Mouse (Mus musculus): ENCODE data around the gene Fbln7. TPM values are rescaled to one million over a fixed set of nuclear protein-coding genes. Genes with fewer than 3 reads are reported as not detected.

Gene Fbln7
- total and polyA plus RNA-seq, 3 experiments, result not detected

- Histone ChIP-seq H3K36me3 (ENCODE audit: control insufficient read depth in 1 of 2, insufficient read depth in 2 of 2, low read length in 2 of 2) (peaks cover 0 to 10% of the 10 kb centered on the region in 2 experiments; a peak in 2 of 4 replicates), H3K4me1 (ENCODE audit: control insufficient read depth in 1 of 2, insufficient read depth in 2 of 2, low read length in 2 of 2) (no peaks in the 10 kb centered on the region), H3K9me3 (replicated peaks; ENCODE audit: insufficient read depth, low read length) (no peaks in the 10 kb centered on the region), H3K79me2 (ENCODE audit: control insufficient read depth, insufficient read depth, low read length, poor library complexity) (no peaks in the 10 kb centered on the region), H3K9ac (ENCODE audit: control insufficient read depth, low read depth, low read length, poor library complexity, severe bottlenecking) (no peak overlapping the region), H3K4me3 (ENCODE audit: control insufficient read depth in 1 of 2, insufficient read depth in 1 of 2, low read depth in 2 of 2, low read length in 2 of 2) (no peak overlapping the region), H3K27ac (ENCODE audit: control insufficient read depth, low read depth, low read length) (no peak overlapping the region), H3K27me3 (ENCODE audit: control insufficient read depth in 1 of 2, insufficient read depth in 2 of 2, low read length in 2 of 2) (no peaks in the 10 kb centered on the region)
- no peak for DNase-seq (ENCODE audit: low read depth, low spot score)
- no peak for TF ChIP-seq CTCF (IDR thresholded peaks at IDR 0.05 in 2 of 3, conservative IDR thresholded peaks at IDR 0.05 in 1 of 3; ENCODE audit: control insufficient read depth in 1 of 3, insufficient read depth in 1 of 3, low read depth in 2 of 3, low read length in 3 of 3, poor library complexity in 1 of 3, severe bottlenecking in 1 of 3)
- no peak for TF ChIP-seq UBTF (IDR thresholded peaks at IDR 0.05; ENCODE audit: borderline replicate concordance, insufficient read depth, low read depth, low read length)
- TF ChIP-seq RCOR1 (IDR thresholded peaks at IDR 0.05; ENCODE audit: low read depth, low read length), result no peak
- no peak for TF ChIP-seq ZC3H11A (IDR thresholded peaks at IDR 0.05; ENCODE audit: low read depth, low read length)
- no peak for TF ChIP-seq POLR2A (IDR thresholded peaks at IDR 0.05; ENCODE audit: control insufficient read depth in 1 of 2, insufficient read depth in 1 of 2, low read depth in 1 of 2, low read length in 2 of 2, poor library complexity in 1 of 2)
- TF ChIP-seq GABPA (IDR thresholded peaks at IDR 0.05; ENCODE audit: low read depth, low read length), result no peak
- no peak for TF ChIP-seq MXI1 (IDR thresholded peaks at IDR 0.05; ENCODE audit: low read depth, low read length)
- no peak for TF ChIP-seq ZNF384 (IDR thresholded peaks at IDR 0.05; ENCODE audit: low read depth, low read length)
- TF ChIP-seq KAT2A (conservative IDR thresholded peaks at IDR 0.05; ENCODE audit: low read depth, low read length), result no peak
- no peak for TF ChIP-seq ELF1 (IDR thresholded peaks at IDR 0.05; ENCODE audit: low read depth, low read length)
- no peak for TF ChIP-seq TAL1 (IDR thresholded peaks at IDR 0.05; ENCODE audit: low read length)
- no peak for TF ChIP-seq MEF2A (IDR thresholded peaks at IDR 0.05; ENCODE audit: extremely low read depth, insufficient replicate concordance, low read depth, low read length, poor library complexity, severe bottlenecking)
- TF ChIP-seq SIN3A (IDR thresholded peaks at IDR 0.05; ENCODE audit: low read length), result no peak
- TF ChIP-seq TBP (IDR thresholded peaks at IDR 0.05; ENCODE audit: low read depth, low read length), result no peak
- no peak for TF ChIP-seq POLR2AphosphoS2 (IDR thresholded peaks at IDR 0.05; ENCODE audit: low read length)
- TF ChIP-seq CHD1 (IDR thresholded peaks at IDR 0.05; ENCODE audit: low read depth, low read length), result no peak
- TF ChIP-seq NELFE (IDR thresholded peaks at IDR 0.05; ENCODE audit: low read depth, low read length), result no peak
- no peak for TF ChIP-seq MAFK (IDR thresholded peaks at IDR 0.05; ENCODE audit: borderline replicate concordance, low read depth, low read length)
- no peak for TF ChIP-seq POLR2AphosphoS5 (IDR thresholded peaks at IDR 0.05; ENCODE audit: borderline replicate concordance, low read depth, low read length)
- no peak for TF ChIP-seq ZKSCAN1 (IDR thresholded peaks at IDR 0.05; ENCODE audit: low read depth, low read length)
Measured at GRCm38 (mm10) chr2:128928446-128928845, 65.7 kb downstream of the Fbln7 start.

GRCm38 (mm10) chr2:128930704-128931103 is 67.9 kb downstream of the Fbln7 start:
- H3K36me3 ChIP-seq (ENCODE audit: control insufficient read depth in 1 of 2, insufficient read depth in 2 of 2, low read length in 2 of 2), result peaks cover 0 to 10% of the 10 kb centered on the region in 2 experiments; a peak in 2 of 4 replicates

More at GRCm38 (mm10) chr2:128930704-128931103, 67.9 kb downstream of the Fbln7 start:
- Histone ChIP-seq H3K27me3 (ENCODE audit: control insufficient read depth in 1 of 2, insufficient read depth in 2 of 2, low read length in 2 of 2) (no peaks in the 10 kb centered on the region), H3K4me1 (ENCODE audit: control insufficient read depth in 1 of 2, insufficient read depth in 2 of 2, low read length in 2 of 2) (no peaks in the 10 kb centered on the region), H3K4me3 (ENCODE audit: control insufficient read depth in 1 of 2, insufficient read depth in 1 of 2, low read depth in 2 of 2, low read length in 2 of 2) (no peak overlapping the region), H3K79me2 (ENCODE audit: control insufficient read depth, insufficient read depth, low read length, poor library complexity) (no peaks in the 10 kb centered on the region), H3K9ac (ENCODE audit: control insufficient read depth, low read depth, low read length, poor library complexity, severe bottlenecking) (no peak overlapping the region), H3K9me3 (replicated peaks; ENCODE audit: insufficient read depth, low read length) (no peaks in the 10 kb centered on the region), H3K27ac (ENCODE audit: control insufficient read depth, low read depth, low read length) (no peak overlapping the region)
- TF ChIP-seq RAD21 (IDR thresholded peaks at IDR 0.05; ENCODE audit: low read depth, low read length), result no peak
- TF ChIP-seq GABPA (IDR thresholded peaks at IDR 0.05; ENCODE audit: low read depth, low read length), result no peak
- TF ChIP-seq ETS1 (IDR thresholded peaks at IDR 0.05; ENCODE audit: low read depth, low read length), result no peak
- TF ChIP-seq CHD1 (IDR thresholded peaks at IDR 0.05; ENCODE audit: low read depth, low read length), result no peak
- no peak for TF ChIP-seq MXI1 (IDR thresholded peaks at IDR 0.05; ENCODE audit: low read depth, low read length)
- no peak for TF ChIP-seq KAT2A (conservative IDR thresholded peaks at IDR 0.05; ENCODE audit: low read depth, low read length)
- TF ChIP-seq ZKSCAN1 (IDR thresholded peaks at IDR 0.05; ENCODE audit: low read depth, low read length), result no peak
- TF ChIP-seq MAFK (IDR thresholded peaks at IDR 0.05; ENCODE audit: borderline replicate concordance, low read depth, low read length), result no peak
- TF ChIP-seq CHD2 (IDR thresholded peaks at IDR 0.05; ENCODE audit: low read length), result no peak
- TF ChIP-seq POLR2A (IDR thresholded peaks at IDR 0.05; ENCODE audit: control insufficient read depth in 1 of 2, insufficient read depth in 1 of 2, low read depth in 1 of 2, low read length in 2 of 2, poor library complexity in 1 of 2), result no peak
- no peak for TF ChIP-seq HCFC1 (IDR thresholded peaks at IDR 0.05; ENCODE audit: low read depth, low read length)
- TF ChIP-seq TAL1 (IDR thresholded peaks at IDR 0.05; ENCODE audit: low read length), result no peak
- TF ChIP-seq ELF1 (IDR thresholded peaks at IDR 0.05; ENCODE audit: low read depth, low read length), result no peak
- no peak for TF ChIP-seq NELFE (IDR thresholded peaks at IDR 0.05; ENCODE audit: low read depth, low read length)
- TF ChIP-seq RCOR1 (IDR thresholded peaks at IDR 0.05; ENCODE audit: low read depth, low read length), result no peak
- TF ChIP-seq POLR2AphosphoS2 (IDR thresholded peaks at IDR 0.05; ENCODE audit: low read length), result no peak
- no peak for TF ChIP-seq ZNF384 (IDR thresholded peaks at IDR 0.05; ENCODE audit: low read depth, low read length)
- no peak for TF ChIP-seq CTCF (IDR thresholded peaks at IDR 0.05 in 2 of 3, conservative IDR thresholded peaks at IDR 0.05 in 1 of 3; ENCODE audit: control insufficient read depth in 1 of 3, insufficient read depth in 1 of 3, low read depth in 2 of 3, low read length in 3 of 3, poor library complexity in 1 of 3, severe bottlenecking in 1 of 3)
- TF ChIP-seq SIN3A (IDR thresholded peaks at IDR 0.05; ENCODE audit: low read length), result no peak
- no peak for DNase-seq (ENCODE audit: low read depth, low spot score)
